Mouse (Mus musculus) myocyte (in vitro differentiated cells): ENCODE measurements around the gene Pkd1l3.

Source experiments
- E2F4 ChIP-seq: IDR thresholded peaks from one replicate; pipeline ENCODE4 v1.6.1; 2011; ENCODE audit warnings: mild to moderate bottlenecking, control low read depth, moderate library complexity; ENCODE audit not compliant: insufficient read depth
- MAX ChIP-seq: IDR thresholded peaks from one replicate; pipeline ENCODE4 v1.6.1; 2011; ENCODE audit warnings: low read depth, mild to moderate bottlenecking, control low read depth
- MYOD1 ChIP-seq, 3 experiments: IDR thresholded peaks; one replicate each; pipeline ENCODE4 v1.6.1; 2011; ENCODE audit warnings: control low read depth in 2 of 3, low read depth in 2 of 3, mild to moderate bottlenecking in 2 of 3, moderate library complexity in 1 of 3; ENCODE audit not compliant: insufficient read length in 2 of 3, control insufficient read depth in 1 of 3
- POLR2A ChIP-seq: IDR thresholded peaks from one replicate; pipeline ENCODE4 v1.6.1; 2011; ENCODE audit warnings: low read depth, mild to moderate bottlenecking, control low read depth, moderate library complexity; ENCODE audit not compliant: insufficient read length
- USF1 ChIP-seq: IDR thresholded peaks from one replicate; pipeline ENCODE4 v1.6.1; 2011; ENCODE audit warnings: low read depth, mild to moderate bottlenecking, control low read depth, moderate library complexity

DNA sequence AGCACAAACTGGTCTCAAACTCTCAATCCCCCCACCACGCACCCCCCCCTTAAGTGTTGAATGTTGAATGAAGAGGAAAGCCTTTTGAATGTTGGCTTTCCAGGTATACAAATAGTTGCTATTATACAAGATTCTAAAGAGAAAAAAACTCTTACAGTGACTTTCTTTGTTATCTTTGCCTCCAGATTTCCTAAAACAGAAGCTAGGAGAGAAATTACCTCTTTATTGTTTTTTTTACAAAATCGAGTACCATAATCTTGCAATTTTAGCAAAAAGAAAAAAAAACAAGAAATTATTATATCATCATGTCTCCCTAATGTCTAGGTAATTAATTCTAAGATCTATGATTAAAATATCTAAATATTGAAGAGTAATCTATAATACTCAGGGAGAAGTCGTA, 1.3 kb downstream of the Pkd1l3 start:
- TF ChIP-seq POLR2A (no peak), MAX (no peak), E2F4 (no peak), MYOD1 (IDR thresholded peaks at IDR 0.05; ENCODE audit: control insufficient read depth in 1 of 3, insufficient read length in 2 of 3, low read depth in 2 of 3) (no peak), USF1 (no peak)
